Mouse (Mus musculus): ENCODE data around the gene Coq8a. TPM values are rescaled to one million over a fixed set of nuclear protein-coding genes. Genes with fewer than 3 reads are reported as not detected.

The Coq8a gene
- polyA plus RNA-seq, 1 experiment from 2014 or later: 2.7 TPM

- no peaks in the 10 kb centered on the region for H3K27me3 ChIP-seq (ENCODE audit: control insufficient read depth, insufficient read depth, low read depth, low read length)
- H3K9ac ChIP-seq (ENCODE audit: low read depth, low read length): no peak overlapping the region
- H3K4me1 ChIP-seq (ENCODE audit: control insufficient read depth, insufficient read depth, low read length): peaks cover 7% of the 10 kb centered on the region; the same call in 1 of the 2 replicates
- H3K9me3 ChIP-seq (replicated peaks; ENCODE audit: control insufficient read depth, low read length, poor library complexity, severe bottlenecking): no peaks in the 10 kb centered on the region; the same call in 1 of the 2 replicates
- H3K4me2 ChIP-seq (ENCODE audit: low read length): no peak overlapping the region
- H3K27ac ChIP-seq (ENCODE audit: low read length): peak overlapping the region; percentile 48; the same call in 1 of the 2 replicates
- no peak overlapping the region for H3K4me3 ChIP-seq (ENCODE audit: low read depth, low read length)
- H3K36me3 ChIP-seq (ENCODE audit: control insufficient read depth, insufficient read depth, low read length): no peaks in the 10 kb centered on the region
- 69% methylated on average over 3 of the region's 3 CpGs for WGBS
- no peak for ATAC-seq
These were observed 27.4 kb upstream of the Coq8a start for GRCm38 (mm10) chr1:180226766-180227165.

GRCm38 (mm10) chr1:180226221-180226713 lies 26.9 kb upstream of the Coq8a start:
- H3K36me3 ChIP-seq (ENCODE audit: control insufficient read depth, insufficient read depth, low read length): no peaks in the 10 kb centered on the region
- H3K9me3 ChIP-seq (replicated peaks; ENCODE audit: control insufficient read depth, low read length, poor library complexity, severe bottlenecking): no peaks in the 10 kb centered on the region; the same call in 1 of the 2 replicates
- H3K4me1 ChIP-seq (ENCODE audit: control insufficient read depth, insufficient read depth, low read length): peaks cover 7% of the 10 kb centered on the region; the same call in 1 of the 2 replicates
- peak; percentile 75 for ATAC-seq
- peak overlapping the region; percentile 76 for H3K4me2 ChIP-seq (ENCODE audit: low read length)
- H3K27ac ChIP-seq (ENCODE audit: low read length): peak overlapping the region; percentile 48
- peak overlapping the region; percentile 42 for H3K4me3 ChIP-seq (ENCODE audit: low read depth, low read length)
- no peaks in the 10 kb centered on the region for H3K27me3 ChIP-seq (ENCODE audit: control insufficient read depth, insufficient read depth, low read depth, low read length)
- peak overlapping the region; percentile 39 for H3K9ac ChIP-seq (ENCODE audit: low read depth, low read length)
- 13% methylated on average over 12 of the region's 12 CpGs for WGBS

- H3K4me1 ChIP-seq (ENCODE audit: control insufficient read depth, insufficient read depth, low read length): peaks cover 7% of the 10 kb centered on the region; the same call in 1 of the 2 replicates
- peak overlapping the region; percentile 39 for H3K9ac ChIP-seq (ENCODE audit: low read depth, low read length)
- no peaks in the 10 kb centered on the region for H3K36me3 ChIP-seq (ENCODE audit: control insufficient read depth, insufficient read depth, low read length)
- H3K27me3 ChIP-seq (ENCODE audit: control insufficient read depth, insufficient read depth, low read depth, low read length): no peaks in the 10 kb centered on the region
- H3K4me3 ChIP-seq (ENCODE audit: low read depth, low read length): peak overlapping the region; percentile 42
- peak overlapping the region; percentile 48 for H3K27ac ChIP-seq (ENCODE audit: low read length)
- no peaks in the 10 kb centered on the region; the same call in 1 of the 2 replicates for H3K9me3 ChIP-seq (replicated peaks; ENCODE audit: control insufficient read depth, low read length, poor library complexity, severe bottlenecking)
- WGBS: 14% methylated on average over 21 of the region's 21 CpGs
- peak overlapping the region; percentile 76 for H3K4me2 ChIP-seq (ENCODE audit: low read length)
- peak; percentile 88 for ATAC-seq
These were observed 26.3 kb upstream of the Coq8a start for GRCm38 (mm10) chr1:180225500-180226220.

DNA sequence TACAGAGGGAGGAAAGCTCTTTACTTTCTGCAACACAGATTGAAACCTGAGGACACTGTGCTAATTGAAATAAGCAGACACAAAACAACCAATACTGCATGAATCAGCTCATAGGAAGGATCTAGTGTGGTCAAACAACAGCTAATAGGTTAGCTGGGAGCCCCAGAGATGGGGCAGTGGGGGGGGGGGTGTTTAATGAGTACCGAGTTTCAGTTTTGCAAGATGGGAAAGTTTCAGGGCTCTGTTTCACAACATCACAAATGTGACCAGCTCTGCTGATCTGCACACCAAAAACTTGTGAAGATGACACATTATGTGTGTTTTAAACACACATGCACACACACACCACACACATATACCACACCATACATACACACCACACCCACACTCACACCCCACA lies 22.6 kb upstream of the Coq8a start:
- ATAC-seq: no peak
- Histone ChIP-seq H3K27ac (ENCODE audit: low read length) (no peak overlapping the region), H3K27me3 (ENCODE audit: control insufficient read depth, insufficient read depth, low read depth, low read length) (no peaks in the 10 kb centered on the region), H3K4me3 (ENCODE audit: low read depth, low read length) (no peak overlapping the region), H3K9ac (ENCODE audit: low read depth, low read length) (no peak overlapping the region), H3K9me3 (replicated peaks; ENCODE audit: control insufficient read depth, low read length, poor library complexity, severe bottlenecking) (no peaks in the 10 kb centered on the region), H3K4me2 (ENCODE audit: low read length) (no peak overlapping the region), H3K4me1 (ENCODE audit: control insufficient read depth, insufficient read depth, low read length) (peaks cover 7% of the 10 kb centered on the region; the same call in 1 of the 2 replicates), H3K36me3 (ENCODE audit: control insufficient read depth, insufficient read depth, low read length) (no peaks in the 10 kb centered on the region)
- 92% methylated on average over 1 of the region's 1 CpGs for WGBS

DNA sequence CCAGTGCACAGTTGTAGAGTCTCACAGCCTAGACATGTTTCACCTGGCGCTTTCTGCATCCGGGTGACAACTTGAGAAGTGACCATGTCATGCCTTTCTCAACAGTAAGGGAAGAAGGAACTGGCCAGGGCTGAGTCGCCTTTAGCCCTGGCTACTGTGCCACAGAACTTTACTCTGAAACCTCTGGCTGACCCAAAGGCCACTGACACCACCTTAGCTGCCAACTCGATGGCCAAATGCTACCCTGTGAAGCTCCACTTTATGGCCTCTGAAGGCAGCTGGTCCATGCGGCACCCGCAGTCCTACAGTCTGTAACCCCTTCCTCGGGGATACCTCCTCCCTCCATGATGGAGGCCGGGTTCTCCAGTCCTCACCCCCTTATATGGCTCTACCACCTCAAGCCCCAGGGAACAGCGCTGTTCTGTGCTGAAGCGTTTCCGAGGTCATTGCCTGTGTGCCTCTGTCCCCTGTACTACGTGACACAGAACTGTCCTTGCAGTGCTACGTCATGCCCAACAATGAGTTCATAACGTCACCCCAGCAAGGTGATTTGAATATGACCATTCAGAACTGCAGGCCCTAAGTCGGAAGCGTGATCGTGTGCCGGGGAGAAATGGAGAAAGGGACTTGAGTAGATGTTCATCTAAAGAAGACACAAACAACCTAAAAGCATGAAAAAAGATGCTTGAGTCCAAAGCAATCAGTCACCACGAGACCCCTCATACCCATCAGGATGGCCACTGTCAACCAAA lies 21.6 kb upstream of the Coq8a start:
- 92% methylated on average over 19 of the region's 19 CpGs for WGBS
- H3K9me3 ChIP-seq (replicated peaks; ENCODE audit: control insufficient read depth, low read length, poor library complexity, severe bottlenecking): no peaks in the 10 kb centered on the region
- H3K27ac ChIP-seq (ENCODE audit: low read length): no peak overlapping the region
- H3K9ac ChIP-seq (ENCODE audit: low read depth, low read length): no peak overlapping the region
- no peak for ATAC-seq
- H3K4me1 ChIP-seq (ENCODE audit: control insufficient read depth, insufficient read depth, low read length): 0 out of 2 replicates have a peak, but pooled peaks cover 3% of the 10 kb centered on the region
- no peaks in the 10 kb centered on the region for H3K27me3 ChIP-seq (ENCODE audit: control insufficient read depth, insufficient read depth, low read depth, low read length)
- H3K36me3 ChIP-seq (ENCODE audit: control insufficient read depth, insufficient read depth, low read length): no peaks in the 10 kb centered on the region
- H3K4me3 ChIP-seq (ENCODE audit: low read depth, low read length): no peak overlapping the region
- H3K4me2 ChIP-seq (ENCODE audit: low read length): no peak overlapping the region

- H3K27ac ChIP-seq (ENCODE audit: low read length): no peak overlapping the region
- H3K27me3 ChIP-seq (ENCODE audit: control insufficient read depth, insufficient read depth, low read depth, low read length): no peaks in the 10 kb centered on the region
- no peak for ATAC-seq
- H3K36me3 ChIP-seq (ENCODE audit: control insufficient read depth, insufficient read depth, low read length): no peaks in the 10 kb centered on the region
- no peak overlapping the region for H3K4me2 ChIP-seq (ENCODE audit: low read length)
- H3K9ac ChIP-seq (ENCODE audit: low read depth, low read length): no peak overlapping the region
- no peak overlapping the region for H3K4me3 ChIP-seq (ENCODE audit: low read depth, low read length)
- 58% methylated on average over 5 of the region's 5 CpGs for WGBS
- H3K4me1 ChIP-seq (ENCODE audit: control insufficient read depth, insufficient read depth, low read length): no peaks in the 10 kb centered on the region
- no peaks in the 10 kb centered on the region for H3K9me3 ChIP-seq (replicated peaks; ENCODE audit: control insufficient read depth, low read length, poor library complexity, severe bottlenecking)
These were observed 17.3 kb upstream of the Coq8a start for GRCm38 (mm10) chr1:180216541-180217276.

DNA sequence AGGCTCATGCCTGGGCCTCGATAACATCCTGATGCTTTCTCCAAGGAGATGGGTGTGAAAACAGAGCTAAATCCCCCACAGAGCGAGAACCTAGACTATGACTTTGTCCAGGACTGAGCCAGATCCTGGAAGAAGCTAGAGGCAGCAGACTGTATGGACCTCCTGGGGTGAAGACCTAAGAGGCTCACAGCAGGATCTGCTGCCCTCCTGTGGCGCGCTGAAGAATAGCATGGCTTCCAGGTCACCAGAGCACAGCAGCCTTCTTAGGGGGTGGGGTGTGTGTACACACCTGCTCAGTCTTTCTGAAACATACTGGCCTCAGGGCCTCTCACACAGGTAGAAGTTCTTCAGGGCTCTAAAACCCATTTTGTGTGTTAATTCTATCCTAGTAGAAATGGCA lies 15.6 kb upstream of the Coq8a start:
- no peak overlapping the region for H3K4me3 ChIP-seq (ENCODE audit: low read depth, low read length)
- H3K27me3 ChIP-seq (ENCODE audit: control insufficient read depth, insufficient read depth, low read depth, low read length): no peaks in the 10 kb centered on the region
- H3K4me2 ChIP-seq (ENCODE audit: low read length): no peak overlapping the region
- H3K9me3 ChIP-seq (replicated peaks; ENCODE audit: control insufficient read depth, low read length, poor library complexity, severe bottlenecking): no peaks in the 10 kb centered on the region
- ATAC-seq: peak; percentile 48; the same call in 1 of the 2 replicates
- H3K36me3 ChIP-seq (ENCODE audit: control insufficient read depth, insufficient read depth, low read length): no peaks in the 10 kb centered on the region
- H3K9ac ChIP-seq (ENCODE audit: low read depth, low read length): no peak overlapping the region
- H3K27ac ChIP-seq (ENCODE audit: low read length): no peak overlapping the region
- no peaks in the 10 kb centered on the region for H3K4me1 ChIP-seq (ENCODE audit: control insufficient read depth, insufficient read depth, low read length)
- WGBS: 17% methylated on average over 4 of the region's 4 CpGs

DNA sequence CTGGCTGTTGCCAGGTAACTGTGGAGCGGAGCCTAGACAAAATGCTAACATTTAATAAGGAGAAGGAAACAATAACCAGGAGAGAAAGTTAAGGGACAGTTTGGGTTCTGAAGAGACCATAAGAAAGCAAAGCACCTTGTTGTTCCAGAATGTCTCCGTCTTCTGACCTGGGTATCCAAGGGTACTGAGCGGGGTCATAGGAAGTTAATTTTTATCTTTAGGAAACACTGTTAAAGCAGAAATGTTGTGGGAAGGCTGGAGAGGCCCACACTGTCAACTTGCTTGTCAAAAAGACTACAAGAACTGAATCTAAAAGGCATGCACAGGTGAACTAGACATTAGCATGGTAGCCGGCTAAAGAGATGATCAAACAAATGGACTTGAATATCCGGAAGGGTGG lies 13.5 kb upstream of the Coq8a start:
- Histone ChIP-seq H3K27me3 (ENCODE audit: control insufficient read depth, insufficient read depth, low read depth, low read length) (no peaks in the 10 kb centered on the region), H3K4me3 (ENCODE audit: low read depth, low read length) (no peak overlapping the region), H3K9me3 (replicated peaks; ENCODE audit: control insufficient read depth, low read length, poor library complexity, severe bottlenecking) (no peaks in the 10 kb centered on the region), H3K36me3 (ENCODE audit: control insufficient read depth, insufficient read depth, low read length) (no peaks in the 10 kb centered on the region), H3K4me2 (ENCODE audit: low read length) (no peak overlapping the region), H3K9ac (ENCODE audit: low read depth, low read length) (no peak overlapping the region), H3K4me1 (ENCODE audit: control insufficient read depth, insufficient read depth, low read length) (no peaks in the 10 kb centered on the region), H3K27ac (ENCODE audit: low read length) (no peak overlapping the region)
- no peak for ATAC-seq
- 90% methylated on average over 5 of the region's 5 CpGs for WGBS
